Mouse (Mus musculus) 3T3-L1 (cell line): ENCODE data around the gene Spop.
"Not testable (repeated sequence)": the region's sequence is repeated elsewhere in the genome, so short reads cannot be mapped to it uniquely, and the experiment has no call there.

Source experiments
- DNase-seq: peaks from one replicate; pipeline ENCODE4 v3.0.0-alpha.2; 2015; ENCODE audit warnings: low read depth, low spot score

The Spop gene

DNA sequence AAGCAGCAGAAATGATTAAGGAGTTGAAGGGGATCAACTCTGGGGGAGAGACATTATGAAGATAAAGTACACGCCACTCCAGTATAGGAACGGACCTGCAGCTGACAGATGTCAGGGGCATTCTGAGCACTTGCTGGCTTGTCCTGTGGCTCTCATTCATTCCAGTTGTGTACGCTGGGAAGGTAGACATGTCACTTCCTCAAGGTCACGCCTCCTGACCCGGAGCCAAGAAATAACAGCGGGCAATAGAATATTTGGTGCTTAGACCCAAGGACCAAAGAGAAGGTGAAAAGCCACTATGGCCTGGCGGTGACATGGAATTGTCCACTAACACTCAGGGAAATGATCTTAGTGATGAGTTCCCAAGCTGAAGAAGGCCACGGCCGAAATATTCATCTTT lies 82.0 kb downstream of the Spop start:
- no peak for DNase-seq

DNA sequence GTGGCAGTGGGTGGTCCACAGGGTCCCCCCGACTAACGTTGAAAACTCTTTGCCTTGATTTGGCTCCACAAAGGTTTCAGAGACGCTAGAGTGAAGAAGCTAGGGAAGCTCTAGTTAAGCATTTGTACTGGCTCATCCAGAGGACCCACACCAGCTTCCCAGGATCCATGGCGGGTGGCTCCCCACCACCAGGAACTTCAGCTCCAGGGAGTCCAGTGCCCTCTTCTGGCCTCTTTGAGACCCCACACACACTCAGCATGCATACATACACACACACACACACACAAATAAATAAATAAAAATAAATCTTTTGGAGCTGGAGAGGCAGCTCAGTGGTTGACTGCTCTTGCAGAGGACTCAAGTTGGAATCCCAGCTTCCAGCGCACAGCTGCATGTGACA lies 84.0 kb downstream of the Spop start:
- DNase-seq = no peak

DNA sequence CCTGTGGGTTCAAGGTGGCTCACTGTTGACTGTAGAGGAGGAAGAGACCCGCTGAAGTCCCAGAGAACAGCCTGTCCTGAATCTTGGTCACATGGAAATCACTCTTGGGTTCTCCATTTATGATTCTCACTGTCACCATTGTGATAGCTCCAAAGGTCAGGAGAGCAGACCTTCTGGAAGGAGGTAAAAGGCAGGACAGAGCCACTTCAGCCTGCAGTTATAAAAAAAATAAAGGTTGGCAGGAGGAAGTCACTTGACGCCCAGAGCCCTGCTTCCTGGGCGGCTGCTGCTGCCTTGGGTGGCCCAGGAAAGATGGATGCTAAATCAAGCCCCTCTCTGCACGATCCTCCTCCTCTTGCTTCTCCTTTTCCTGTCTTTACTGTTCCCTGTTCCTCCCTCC lies 86.5 kb downstream of the Spop start:
- no peak for DNase-seq

DNA sequence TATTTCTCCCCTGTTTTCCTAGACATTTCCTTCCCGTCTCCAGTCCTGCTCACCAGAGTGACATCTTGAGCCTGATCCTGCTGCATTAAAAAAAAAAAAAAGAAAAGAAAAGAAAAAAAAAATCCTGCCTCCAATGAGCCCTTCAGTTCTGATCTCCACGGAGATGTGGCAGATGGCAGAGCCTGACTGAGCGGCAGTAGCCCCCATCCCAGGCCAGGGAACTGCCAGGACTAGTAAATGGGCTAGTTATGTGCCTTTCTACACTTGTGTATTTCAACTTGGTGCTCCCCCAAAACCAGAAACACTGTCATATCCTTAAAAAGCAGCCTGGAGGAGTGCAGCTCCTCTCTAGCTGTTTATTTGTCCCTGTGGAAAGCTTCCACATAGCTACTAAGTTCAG lies 87.0 kb downstream of the Spop start:
- no peak for DNase-seq

DNA sequence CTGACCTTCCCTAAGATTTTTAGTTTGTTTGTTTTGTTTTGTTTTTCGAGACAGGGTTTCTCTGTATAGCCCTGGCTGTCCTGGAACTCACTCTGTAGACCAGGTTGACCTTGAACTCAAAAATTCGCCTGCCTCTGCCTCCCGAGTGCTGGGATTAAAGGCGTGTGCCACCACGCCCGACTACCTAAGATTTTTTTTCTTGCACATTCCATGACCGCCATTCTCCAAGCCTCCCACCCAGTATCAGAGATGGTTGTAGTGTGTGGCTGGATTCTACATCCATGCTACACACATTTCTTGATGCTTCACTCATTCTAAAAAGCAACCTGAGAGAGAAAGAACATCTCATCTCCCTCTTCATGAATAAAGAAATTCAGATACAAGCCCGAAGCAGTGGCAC lies 87.9 kb downstream of the Spop start:
- not testable (repeated sequence) for DNase-seq

DNA sequence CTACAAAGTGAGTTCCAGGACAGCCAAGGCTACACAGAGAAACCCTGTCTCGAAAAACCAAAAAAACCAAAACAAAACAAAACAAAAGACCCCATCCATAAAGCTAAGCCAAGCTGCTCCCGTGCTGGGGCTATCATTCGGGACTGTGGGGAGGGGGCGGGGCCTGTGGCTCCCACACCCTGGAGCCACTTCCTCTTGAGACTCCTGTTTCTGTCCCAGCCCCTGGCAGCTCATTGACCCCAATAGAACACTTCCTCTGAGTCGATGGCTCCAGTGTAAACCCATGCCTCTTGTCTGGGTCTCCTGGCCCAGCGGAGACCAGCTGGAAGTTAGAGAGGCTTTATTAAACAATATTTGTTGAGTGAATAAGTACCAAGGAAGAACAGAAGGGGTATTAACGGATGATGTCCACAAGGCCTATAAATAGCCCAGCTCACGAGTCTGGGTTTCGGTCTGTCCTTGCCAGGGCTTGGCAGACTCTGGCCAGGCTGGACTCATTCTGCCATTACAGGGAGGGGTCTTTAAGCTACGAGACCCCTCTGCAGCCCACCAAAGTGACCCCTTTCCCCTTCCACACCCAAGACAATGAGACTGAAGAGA lies 89.8 kb downstream of the Spop start:
- DNase-seq = no peak

DNA sequence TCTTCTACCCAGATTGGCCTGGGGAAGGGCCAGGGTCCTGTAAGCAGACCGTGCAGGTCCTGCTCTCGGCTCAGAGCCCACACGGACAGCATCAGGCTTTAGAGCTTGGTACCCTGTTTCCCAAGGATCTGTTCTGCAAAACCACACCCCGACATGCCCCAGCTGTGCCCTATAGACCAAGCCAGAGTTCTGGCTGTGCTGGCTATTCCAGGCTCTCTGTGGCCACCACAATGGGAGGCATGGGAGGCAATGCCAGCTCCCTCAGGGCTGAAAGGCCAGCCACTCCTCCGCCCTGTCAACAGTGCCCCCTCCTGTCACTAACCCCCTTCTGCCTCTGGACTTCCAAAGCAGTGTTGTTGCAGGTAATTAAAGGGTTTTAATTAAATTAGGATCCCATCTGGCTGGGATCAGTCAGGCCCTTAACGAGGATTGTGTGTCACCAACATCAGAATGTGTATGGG lies 90.4 kb downstream of the Spop start:
- no peak for DNase-seq

DNA sequence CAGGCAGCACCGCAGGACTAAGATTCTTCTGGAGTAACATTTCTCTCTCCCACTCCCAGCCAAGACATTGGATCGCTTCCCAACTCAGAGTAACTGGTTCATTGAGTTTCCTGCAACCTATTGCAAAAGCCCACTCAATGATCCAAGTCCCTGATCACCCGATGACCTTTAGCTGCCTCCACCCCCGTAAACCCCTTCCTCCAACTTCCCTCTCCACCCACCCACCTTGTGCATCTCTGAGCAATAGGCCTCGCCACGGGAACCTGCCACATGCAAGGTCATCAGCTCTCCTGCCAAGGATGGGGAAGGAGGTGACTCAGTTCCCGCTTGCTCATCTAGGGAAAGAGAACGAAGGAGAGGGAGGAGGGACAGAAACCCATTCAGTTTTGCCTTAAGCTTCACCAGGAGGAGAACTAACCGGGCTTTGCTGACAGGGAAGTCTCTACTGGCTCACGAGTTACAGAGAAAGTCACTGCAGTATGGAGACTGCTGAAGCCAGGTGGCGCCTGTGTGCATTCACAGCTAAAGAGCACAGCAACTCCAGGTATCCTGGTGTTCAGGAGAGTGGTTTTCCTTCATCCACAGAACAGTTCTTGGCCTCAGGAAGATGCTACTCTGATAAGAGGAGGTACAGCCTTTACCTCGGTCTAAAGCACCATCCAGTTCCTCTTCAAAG lies 93.3 kb downstream of the Spop start:
- peak; percentile 81 for DNase-seq

DNA sequence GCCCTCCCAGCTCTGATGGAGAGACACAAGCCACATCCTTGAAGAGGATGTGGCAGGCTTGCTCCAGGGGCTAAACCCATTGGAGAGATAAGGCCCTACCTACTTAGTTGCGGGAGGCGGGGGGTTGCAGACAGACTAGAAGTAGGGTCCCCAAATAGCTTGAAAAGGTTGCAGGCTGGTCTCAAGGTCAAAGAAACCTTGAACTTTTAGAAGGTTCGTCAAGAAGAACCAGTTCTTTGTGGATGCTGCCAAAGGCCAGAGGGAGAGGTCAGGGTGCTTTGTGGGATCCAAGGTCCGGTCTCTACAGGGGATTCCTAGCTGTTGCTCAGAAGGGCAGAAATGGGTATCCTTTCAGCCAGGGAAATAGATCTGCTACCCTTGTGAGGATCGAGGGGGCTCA lies 93.9 kb downstream of the Spop start:
- DNase-seq = no peak

DNA sequence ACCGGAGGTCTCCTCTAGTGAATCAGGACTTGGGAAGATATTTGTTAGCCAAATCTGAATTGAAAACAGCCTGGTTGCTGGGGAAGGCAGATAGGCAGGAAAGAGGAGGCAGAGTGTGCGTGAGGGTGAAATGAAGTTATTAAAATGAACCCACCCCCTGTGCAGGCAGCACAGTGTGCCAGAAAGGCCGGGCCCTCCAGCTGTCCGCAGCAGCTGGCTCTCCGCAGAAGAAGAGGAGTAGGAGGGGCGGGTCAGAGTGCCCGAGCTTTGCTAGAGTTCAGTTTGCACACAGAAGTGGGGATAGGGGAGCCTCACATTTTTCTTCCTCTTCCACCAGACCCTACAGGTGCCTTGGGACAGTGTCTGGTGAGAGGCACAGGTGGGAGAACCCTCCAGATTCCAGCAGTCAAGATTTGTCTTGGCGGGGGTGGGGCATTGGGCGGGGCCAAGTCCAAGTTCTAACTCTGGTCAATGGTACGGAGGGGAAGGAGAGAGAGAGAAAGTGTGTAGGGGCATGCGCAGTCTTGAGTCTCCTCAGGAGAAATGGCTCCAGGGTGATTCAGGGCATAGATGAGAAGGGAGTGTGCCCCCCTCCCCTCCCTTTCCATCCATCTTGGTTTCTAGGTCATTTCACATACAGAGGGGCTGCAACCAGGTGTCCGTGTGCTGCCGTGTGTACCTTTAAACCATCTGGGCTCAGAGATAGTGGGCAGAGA lies 94.5 kb downstream of the Spop start:
- no peak for DNase-seq

DNA sequence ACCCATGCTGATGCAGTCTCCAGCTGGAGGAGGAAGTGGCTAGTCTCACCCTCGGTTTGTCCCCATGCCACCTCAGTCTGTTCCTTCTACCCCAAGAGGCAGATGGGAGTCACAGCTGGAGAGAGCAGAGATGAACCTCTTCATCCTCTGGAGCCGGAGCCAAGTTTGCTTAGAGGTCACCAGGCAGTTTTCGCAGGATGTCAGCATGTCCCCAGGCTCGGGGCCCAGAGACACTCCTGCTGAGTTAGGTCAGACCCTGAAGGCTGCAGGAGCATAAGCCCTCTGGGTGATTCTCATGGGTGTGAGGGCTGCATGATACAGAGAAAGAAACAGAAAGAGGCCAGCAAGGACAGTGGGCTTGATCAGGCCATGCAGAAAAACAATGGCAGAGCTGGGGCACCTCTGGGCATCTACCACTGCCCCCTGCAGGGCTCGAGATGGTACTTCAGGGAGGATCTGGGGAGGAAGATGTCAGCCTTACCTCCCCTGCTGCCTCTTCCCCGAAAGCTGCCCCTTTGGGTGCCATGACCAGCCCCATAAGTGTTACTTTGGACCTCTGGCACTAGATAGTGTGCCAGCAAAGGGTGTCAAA lies 95.3 kb downstream of the Spop start:
- peak; percentile 35 for DNase-seq

DNA sequence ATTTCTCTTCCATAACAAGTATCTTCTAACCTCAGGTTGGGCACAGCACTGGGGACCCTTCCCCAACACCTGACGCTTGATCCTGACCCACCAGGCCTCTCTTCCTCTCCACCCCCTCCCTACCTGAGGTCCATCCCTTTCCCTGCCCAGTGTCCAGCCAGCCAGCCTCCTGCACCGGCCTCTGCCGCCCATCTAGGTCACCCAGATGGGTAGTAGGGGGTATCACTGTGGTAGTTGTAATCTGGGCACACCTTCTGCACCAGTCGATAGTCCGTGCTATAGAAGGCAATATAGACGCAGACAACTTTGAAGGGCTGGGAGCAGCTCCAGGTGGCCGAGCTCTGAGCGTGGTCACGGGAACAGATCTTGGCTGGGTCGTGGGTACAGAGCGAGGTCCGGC lies 96.8 kb downstream of the Spop start:
- no peak for DNase-seq

DNA sequence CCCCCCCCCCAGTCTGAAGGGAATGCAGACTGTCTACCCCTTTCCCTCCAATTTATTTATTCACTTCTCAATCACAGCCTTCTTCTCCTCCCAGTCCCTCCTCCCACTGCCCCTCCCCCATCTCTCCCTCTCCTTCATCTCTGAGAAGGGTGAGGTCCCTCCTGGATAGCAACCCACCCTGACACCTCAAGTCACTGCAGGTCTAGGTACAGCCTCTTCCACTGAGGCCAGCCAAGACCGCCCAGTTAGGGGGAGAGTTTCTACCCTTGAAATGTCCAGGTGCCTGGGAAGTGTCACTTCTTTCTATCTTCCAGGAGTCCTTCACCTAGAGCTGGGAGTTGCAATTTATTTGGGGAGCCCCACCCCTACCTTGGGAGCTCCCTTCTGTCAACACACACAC lies 98.0 kb downstream of the Spop start:
- DNase-seq = no peak

DNA sequence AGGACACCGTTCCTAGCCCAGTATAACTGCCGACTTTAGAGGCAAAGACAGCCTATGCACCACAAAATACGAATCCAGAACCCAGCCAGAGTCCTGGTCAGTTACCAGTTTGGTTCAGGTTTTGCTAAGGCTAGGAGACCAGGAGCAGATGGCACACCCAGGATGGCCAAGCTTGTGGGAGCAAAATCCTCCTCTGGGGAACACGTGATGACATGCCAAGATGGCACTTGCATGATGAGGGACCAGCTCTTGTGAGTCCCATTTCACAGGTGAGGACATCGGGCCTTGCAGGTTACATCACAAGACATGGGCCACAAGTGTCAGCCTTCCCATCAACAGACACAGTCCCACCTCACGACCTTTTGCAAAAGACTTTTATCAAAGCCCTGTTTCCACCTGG lies 98.5 kb downstream of the Spop start:
- DNase-seq = no peak

DNA sequence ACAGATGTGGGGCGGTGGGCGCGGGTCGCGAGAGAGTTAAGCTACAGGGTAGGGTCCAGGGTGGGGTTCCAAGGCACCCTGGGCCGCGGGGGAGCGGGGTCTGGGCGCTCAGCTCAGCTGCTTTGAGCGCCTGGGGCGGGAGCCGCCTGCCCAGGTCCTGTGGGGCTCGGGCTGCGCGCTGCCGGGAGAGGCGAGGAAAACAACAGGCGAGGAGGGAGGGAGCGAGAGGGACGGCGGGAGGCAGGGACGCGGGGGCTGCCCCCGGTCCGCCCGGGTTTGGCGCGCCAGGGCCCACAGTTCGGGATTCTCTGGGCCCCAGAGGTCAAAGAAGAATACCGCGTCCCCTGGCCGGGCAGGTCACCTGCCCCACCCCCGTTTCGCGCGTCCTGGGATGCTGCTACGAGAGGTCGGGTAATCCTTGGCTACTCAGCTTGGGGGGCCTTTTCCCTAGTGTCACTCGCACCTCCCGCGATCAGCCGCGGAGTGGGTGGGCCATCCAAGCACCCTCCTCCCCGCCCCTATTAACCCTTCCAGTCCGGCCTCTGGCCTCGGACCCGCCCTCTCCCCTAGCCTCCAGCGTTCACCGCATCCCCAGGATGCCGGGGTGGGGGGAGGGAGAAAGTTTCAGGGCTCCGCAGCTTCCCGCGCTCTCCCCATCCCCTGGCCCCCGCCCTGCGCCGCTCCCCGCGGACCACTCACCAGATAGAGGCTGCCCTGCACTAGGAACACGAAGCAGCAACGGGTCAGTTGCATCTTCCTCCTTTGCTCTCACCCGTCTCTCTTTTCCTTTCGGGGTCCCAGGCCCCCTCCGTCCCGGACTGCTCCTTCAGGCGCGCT lies 99.8 kb downstream of the Spop start:
- DNase-seq = no peak

DNA sequence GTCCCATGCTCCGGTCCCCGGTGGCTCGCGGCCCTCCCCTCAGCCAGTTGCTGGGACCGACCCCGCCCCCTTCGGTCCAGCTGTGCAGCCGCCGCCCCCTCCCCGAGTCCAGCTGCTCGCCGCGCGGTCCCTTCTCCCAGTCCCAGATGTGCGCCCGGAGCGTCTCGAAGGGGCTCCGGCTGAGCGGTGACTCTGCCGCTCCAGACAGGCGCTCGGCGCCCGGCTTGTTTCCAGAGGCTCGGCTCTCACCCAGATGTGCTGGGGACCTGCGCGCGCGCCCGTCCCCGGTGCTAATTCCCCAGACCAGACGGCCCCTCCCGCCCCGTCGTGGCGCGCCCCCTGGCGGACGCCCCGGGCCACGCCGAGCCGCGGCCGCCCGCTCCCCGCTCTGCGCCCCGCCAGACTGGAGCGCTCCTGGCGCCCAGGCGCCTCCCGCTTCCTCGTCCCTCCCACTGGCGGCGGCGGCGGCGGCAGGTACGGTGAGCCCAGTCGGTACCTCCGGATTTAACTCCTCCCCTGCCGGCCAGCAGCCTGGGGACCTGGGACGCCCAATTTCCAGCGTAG lies 100.5 kb downstream of the Spop start, which contains the start of gene Nxph3:
Gene Nxph3 (minus strand): TSS at position 273 of the 564 bp plus-strand sequence.
- no peak for DNase-seq

DNA sequence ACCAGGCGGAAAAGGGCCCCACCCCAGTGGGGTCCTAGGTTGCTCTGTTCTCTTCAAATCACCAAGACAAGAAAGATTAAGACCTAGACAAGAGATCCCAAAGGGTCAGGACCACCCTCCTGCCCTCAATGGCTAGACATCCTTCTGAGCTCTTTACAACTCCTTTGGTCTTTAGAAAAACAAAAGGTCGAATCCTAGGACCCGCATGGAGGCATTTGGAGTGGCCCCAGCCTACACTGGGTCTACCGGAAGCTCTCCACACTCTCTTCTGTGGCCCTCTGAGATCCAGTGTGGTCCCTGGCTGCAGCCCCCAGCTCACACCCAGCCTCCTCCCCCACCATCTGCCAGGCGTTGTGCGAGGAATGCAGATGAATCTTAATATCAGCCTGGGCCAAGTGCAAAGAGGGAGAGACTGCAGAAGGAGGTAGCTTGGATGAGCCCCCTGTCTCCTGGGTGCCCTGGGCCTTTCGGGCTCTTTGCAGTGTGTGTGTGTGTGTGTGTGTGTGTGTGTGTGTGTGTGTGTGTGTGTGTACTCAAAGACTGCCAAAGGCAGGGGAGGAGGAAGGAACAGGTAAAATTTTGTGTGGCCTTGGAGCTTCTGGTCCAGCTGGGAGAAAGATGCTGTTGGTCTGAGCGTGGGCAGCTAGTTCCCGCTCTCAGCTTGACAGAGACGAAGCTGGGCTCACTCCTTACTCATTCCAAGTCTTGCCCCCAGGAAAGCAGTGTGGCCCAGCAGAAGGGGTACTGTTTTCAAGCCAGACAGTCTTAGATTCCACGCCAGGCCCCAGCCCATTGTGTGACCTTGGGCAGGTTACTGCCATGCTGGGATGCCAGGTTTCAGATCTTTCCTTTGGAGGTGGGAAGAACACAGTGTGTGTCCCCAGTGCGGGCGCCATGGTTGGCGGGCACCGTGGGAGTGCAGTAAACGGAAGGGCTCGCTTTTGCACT lies 101.8 kb downstream of the Spop start:
- DNase-seq = no peak

DNA sequence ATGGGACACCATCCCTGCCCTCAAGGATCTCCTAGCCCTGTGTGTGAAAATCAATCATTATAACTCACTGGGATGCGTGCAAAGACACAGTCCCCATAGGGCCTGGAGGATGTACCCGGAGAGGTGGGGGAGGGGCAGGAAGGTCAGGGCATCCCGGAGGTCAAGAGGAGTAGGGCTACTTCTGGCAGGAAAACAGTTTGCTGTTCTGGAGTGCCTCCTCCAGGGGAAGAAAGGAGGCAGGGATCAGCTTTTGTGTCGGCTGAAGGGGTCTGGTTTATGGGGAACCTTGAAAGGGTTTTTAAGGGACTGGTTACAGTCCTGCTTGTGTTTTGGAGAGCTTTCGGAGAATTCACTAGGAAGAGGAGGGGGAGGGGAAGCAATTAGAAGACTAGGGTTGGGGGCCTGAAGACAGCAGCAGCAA lies 102.6 kb downstream of the Spop start:
- no peak for DNase-seq

DNA sequence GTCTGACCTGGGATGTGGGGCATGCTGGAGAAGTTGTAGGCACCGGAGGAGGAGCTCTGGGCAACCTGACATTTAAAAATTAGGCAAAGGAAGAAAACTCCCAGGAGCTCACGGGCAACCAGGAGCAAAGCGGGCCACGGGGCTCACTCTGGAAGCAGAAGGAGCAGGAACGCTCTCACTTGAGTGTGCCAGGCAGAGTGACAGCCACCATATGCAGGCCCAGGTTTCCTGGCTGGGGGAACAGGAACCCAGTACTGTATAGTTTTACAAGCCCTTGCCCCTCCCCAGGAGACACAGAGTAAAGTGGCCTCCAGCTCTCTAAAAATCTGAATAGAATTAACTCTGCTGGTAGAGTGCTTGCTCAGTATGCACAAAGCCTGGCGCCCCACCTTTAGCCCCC lies 103.3 kb downstream of the Spop start:
- no peak for DNase-seq

DNA sequence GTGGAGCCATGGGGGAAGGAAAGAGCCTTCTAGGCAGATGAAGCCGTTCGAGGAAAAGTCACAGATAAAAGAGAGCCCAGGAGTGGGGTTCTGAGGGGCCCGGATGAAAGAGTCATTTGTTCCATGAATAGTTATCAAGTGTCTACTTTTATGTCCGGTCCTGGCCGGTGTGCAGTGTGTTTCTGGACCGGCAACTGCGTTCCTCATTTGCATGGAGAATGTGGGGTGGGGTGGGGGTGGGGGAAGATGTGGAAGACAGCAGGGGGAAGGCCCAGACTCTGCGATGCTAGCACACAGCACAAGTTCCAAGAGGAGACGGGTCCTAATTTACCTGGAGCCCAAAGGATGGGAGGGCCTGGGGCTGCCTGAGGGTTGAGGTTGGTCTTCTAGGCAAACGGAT lies 105.4 kb downstream of the Spop start:
- DNase-seq = no peak
